Mouse (Mus musculus) embryonic facial prominence, embryonic 11.5 days (tissue): Measurements from ENCODE around the gene Pla2g2c. TPM values are rescaled to one million over a fixed set of nuclear protein-coding genes. Genes with fewer than 3 reads are reported as not detected.

Experiments
- ATAC-seq: fragments of 200-750 bp; cut with Nextera tagmentation; replicated peaks from 2 replicates; pipeline ENCODE4 v1.8.0; 2017; ENCODE audit warnings: low read depth; ENCODE audit not compliant: insufficient number of reproducible peaks, low FRiP score, low TSS enrichment
- DNase-seq: peaks from one replicate; pipeline ENCODE4 v3.0.0-alpha.2; 2015; ENCODE audit warnings: low spot score
- H3K27ac ChIP-seq: fragments of 300-500 bp; sonication (generic); replicated peaks from 2 replicates; pipeline ENCODE4 v1.5.1; 2014; ENCODE audit warnings: mild to moderate bottlenecking, low read depth, low read length, control low read depth
- H3K27me3 ChIP-seq: fragments of 300-500 bp; sonication (generic); 2 replicates; pipeline ENCODE4 v1.6.1; 2014; ENCODE audit warnings: mild to moderate bottlenecking, low read length, moderate library complexity, mixed read lengths; ENCODE audit not compliant: control insufficient read depth, insufficient read depth
- H3K36me3 ChIP-seq: fragments of 300-500 bp; sonication (generic); replicated peaks from 2 replicates; pipeline ENCODE4 v1.6.1; 2014; ENCODE audit warnings: low read depth, mild to moderate bottlenecking, low read length, moderate library complexity, mixed read lengths; ENCODE audit not compliant: control insufficient read depth, insufficient read depth
- H3K4me1 ChIP-seq: fragments of 300-500 bp; sonication (generic); 2 replicates; pipeline ENCODE4 v1.6.1; 2014; ENCODE audit warnings: low read length, mixed read lengths; ENCODE audit not compliant: control insufficient read depth, insufficient read depth
- H3K4me2 ChIP-seq: fragments of 300-500 bp; sonication (generic); 2 replicates; pipeline ENCODE4 v1.6.1; 2014; ENCODE audit warnings: low read depth, mild to moderate bottlenecking, control low read depth, low read length, moderate library complexity
- H3K4me3 ChIP-seq: fragments of 300-500 bp; sonication (generic); 2 replicates; pipeline ENCODE4 v1.5.1; 2014; ENCODE audit warnings: low read depth, low read length, control low read depth
- H3K9ac ChIP-seq: fragments of 300-500 bp; sonication (generic); replicated peaks from 2 replicates; pipeline ENCODE4 v1.6.1; 2014; ENCODE audit warnings: mild to moderate bottlenecking, control low read depth, low read length
- H3K9me3 ChIP-seq: fragments of 300-500 bp; sonication (generic); replicated peaks from 2 replicates; pipeline ENCODE4 v1.6.1; 2016; ENCODE audit warnings: mild to moderate bottlenecking, low read length, inconsistent platforms, mixed read lengths; ENCODE audit not compliant: control insufficient read depth
- WGBS: fragments of 180-500 bp; shearing (Covaris S2); extraction: QIAGEN DNeasy Blood & Tissue Kit; methylation state at CpG from one replicate; pipeline ENCODE4 v1.1.7; 2014; 5-methylcytosine and 5-hydroxymethylcytosine counted together
- polyA plus RNA-seq: library from polyadenylated mRNA; unstranded; fragments of >200 nt; fragmentation: Nextera tagmentation; extraction: Ambion mirVana; gene quantifications from 2 replicates; pipeline ENCODE4 v1.2.1, GENCODE M21; 2014

The Pla2g2c gene
- polyA plus RNA-seq, 1 experiment from 2014 or later: 0.48 TPM

DNA sequence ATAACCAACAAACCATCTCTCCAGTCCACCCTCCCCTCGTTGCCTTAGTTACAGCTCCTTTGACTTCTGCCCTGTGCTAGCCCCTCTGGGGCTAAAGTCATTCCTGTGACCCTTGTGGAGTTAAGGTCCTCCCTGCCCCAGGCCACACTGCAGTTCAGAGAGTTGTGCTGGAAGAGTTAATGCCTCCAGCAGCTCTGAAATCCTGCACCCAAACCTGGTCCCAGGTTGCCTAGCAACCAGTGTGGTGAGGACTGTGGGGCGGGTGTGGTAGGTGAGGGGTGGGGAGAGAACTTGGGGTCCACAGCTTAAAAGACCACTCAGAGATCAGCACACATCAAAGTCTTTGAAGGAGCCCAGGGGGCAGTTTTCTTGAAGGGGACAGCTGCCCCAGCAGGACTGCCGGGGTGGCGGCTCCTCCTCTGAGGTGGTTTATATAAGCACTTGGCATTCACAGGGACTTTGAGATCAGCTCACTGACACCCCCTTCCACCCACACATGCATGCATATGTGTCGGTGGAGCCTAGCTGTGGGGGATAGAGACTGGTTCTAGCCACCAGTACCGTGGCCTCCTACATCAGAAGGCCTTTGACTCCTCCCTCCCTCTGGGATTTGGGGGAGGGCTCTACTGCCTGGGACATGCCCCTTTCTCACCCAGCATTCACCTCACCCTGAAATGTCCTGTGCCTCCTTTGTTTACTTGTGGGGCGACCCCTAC is 14.7 kb downstream of the Pla2g2c start:
- Histone ChIP-seq H3K9me3 (no peaks in the 10 kb centered on the region), H3K4me3 (no peak overlapping the region), H3K4me2 (no peak overlapping the region), H3K27me3 (no peaks in the 10 kb centered on the region), H3K9ac (no peak overlapping the region), H3K36me3 (no peaks in the 10 kb centered on the region), H3K4me1 (peaks cover 4% of the 10 kb centered on the region), H3K27ac (no peak overlapping the region)
- WGBS: 8% methylated on average over 7 of the region's 7 CpGs
- DNase-seq (peak; percentile 64), ATAC-seq (no peak; the same call in 1 of the 2 replicates)

DNA sequence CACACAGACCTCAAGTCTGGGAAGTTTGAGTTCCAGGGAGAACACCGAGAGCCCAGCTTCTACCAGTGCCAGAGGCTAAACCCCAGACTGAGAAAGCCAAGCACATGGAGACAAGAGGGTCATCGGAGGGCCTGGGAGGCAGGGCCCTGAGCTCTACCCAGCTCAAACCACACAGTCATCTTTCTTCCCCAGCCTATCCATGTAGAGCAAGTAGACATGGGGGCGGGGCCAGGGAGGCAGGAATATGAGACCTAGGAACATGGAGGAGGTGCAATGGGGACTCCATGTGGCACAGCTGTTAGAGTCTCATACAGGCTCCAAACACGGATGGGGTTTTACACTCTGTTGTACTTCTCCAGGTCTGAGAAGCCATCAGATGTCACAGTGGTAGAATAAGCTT is 21.3 kb downstream of the Pla2g2c start:
- H3K27ac ChIP-seq: no peak overlapping the region
- no peak overlapping the region for H3K4me3 ChIP-seq
- peak; percentile 54 for DNase-seq
- H3K4me2 ChIP-seq: no peak overlapping the region
- peaks cover 3% of the 10 kb centered on the region; the same call in 1 of the 2 replicates for H3K4me1 ChIP-seq
- 65% methylated on average over 4 of the region's 4 CpGs for WGBS
- no peaks in the 10 kb centered on the region for H3K9me3 ChIP-seq
- no peaks in the 10 kb centered on the region for H3K36me3 ChIP-seq
- H3K27me3 ChIP-seq: no peaks in the 10 kb centered on the region
- ATAC-seq: peak; percentile 25; the same call in 1 of the 2 replicates
- H3K9ac ChIP-seq: no peak overlapping the region

DNA sequence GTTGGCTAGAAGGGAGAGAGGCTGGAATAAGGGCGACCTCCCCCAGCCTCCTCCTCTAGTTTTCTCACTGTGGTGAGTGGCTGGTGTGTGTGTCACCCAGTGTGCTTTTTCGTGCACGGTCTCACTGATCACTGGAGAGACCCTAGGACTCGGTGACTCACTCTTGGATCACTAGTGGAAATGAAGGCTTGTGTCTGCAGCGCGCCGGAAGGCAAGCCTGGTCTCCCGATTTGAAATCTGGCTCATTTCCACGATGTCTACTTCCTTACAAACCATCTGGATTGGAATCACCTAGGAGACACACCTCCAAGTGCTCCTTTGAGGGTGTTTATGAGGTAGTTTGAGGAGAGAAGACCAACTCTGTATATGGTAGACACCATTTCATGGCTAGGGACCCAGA is 22.3 kb downstream of the Pla2g2c start:
- DNase-seq (no peak), ATAC-seq (no peak)
- no peak overlapping the region for H3K4me2 ChIP-seq
- no peaks in the 10 kb centered on the region for H3K27me3 ChIP-seq
- H3K4me1 ChIP-seq: peaks cover 3% of the 10 kb centered on the region; the same call in 1 of the 2 replicates
- no peak overlapping the region for H3K4me3 ChIP-seq
- H3K9me3 ChIP-seq: no peaks in the 10 kb centered on the region
- WGBS: 88% methylated on average over 9 of the region's 9 CpGs
- no peak overlapping the region for H3K9ac ChIP-seq
- H3K27ac ChIP-seq: no peak overlapping the region
- H3K36me3 ChIP-seq: no peaks in the 10 kb centered on the region

DNA sequence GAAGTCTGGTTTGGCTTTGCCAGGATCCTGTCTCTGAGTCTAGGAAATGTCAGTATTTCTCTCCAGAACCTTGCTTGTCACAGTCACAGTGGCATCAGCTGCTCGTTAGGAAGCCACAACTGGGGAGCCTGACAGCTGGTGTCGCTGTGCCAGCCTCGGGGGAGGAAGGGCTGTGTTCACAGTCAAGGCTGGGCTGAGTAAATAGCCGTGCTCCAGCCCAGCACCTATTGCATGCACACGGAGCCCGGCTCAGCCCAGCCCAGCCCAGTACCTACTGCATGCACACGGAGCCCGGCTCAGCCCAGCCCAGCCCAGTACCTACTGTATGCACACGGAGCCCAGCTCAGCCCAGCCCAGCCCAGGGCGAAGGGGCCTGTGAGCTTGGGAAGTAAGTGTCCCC is 23.3 kb downstream of the Pla2g2c start:
- 71% methylated on average over 10 of the region's 10 CpGs for WGBS
- Histone ChIP-seq H3K9ac (no peak overlapping the region), H3K27me3 (no peaks in the 10 kb centered on the region), H3K36me3 (no peaks in the 10 kb centered on the region), H3K27ac (no peak overlapping the region), H3K4me1 (peaks cover 3% of the 10 kb centered on the region; the same call in 1 of the 2 replicates), H3K4me3 (no peak overlapping the region), H3K9me3 (no peaks in the 10 kb centered on the region), H3K4me2 (no peak overlapping the region)
- DNase-seq: no peak
- peak; percentile 76; the same call in 1 of the 2 replicates for ATAC-seq

DNA sequence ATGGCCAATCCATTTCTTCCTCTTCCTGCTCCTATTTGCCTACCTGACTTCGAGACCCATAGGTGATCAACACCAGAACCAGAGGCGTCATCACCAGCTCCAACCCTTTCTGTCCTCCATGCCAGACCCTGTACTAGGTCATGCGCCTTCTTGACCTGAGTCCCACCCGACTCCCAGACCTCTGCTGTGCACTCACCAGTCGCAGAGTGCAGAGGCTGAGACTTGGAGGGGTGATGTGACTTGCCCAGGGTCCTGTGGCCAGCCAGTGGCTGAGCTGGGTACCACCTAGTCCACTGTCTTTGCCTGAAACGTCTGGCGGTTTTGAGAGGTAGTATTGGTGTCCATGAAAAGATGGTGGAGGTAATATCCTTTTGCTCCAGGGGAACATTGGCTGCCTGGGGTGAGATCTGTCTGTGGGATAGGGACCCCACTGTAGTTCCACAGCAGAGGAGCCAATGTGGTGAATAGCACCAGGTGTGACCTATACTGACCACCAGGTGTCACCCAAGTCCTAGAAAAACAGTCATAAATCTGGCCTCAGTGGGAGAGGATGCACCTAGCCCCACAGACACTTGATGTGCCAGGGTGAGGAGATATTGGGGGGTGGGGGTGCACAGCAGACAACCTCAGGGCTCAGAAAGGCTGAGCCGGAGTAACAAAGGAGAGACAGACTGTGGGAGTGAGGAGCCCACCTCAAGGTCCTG is 23.9 kb downstream of the Pla2g2c start:
- 52% methylated on average over 8 of the region's 8 CpGs for WGBS
- ATAC-seq: 0 out of 2 replicates have a peak, but pooled peaks have one; percentile 31

DNA sequence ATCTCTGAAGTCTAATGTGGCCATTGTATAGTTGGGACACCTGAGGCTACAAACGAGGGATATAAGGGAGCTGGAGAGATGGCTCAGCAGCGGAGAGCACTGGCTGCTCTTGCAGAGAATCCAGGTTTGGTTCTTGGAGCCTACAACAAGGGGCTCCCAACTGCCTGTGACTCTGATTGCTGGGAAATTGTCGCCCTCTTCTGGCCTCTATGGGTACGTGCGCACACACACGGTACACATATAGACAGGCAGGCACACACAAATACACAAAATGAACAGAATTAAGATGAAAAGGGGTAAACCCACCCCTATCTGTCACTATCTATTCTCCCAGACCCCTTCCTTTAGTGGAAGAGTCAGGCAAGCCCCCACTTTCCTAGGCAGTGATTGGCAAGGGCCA is 28.0 kb downstream of the Pla2g2c start:
- WGBS: 93% methylated on average over 6 of the region's 6 CpGs

More for the DNA sequence above, 23.9 kb downstream of the Pla2g2c start:
- no peaks in the 10 kb centered on the region for H3K27me3 ChIP-seq
- H3K36me3 ChIP-seq: no peaks in the 10 kb centered on the region
- peaks cover 3% of the 10 kb centered on the region; the same call in 1 of the 2 replicates for H3K4me1 ChIP-seq
- H3K9ac ChIP-seq: no peak overlapping the region
- no peak overlapping the region for H3K27ac ChIP-seq
- H3K4me2 ChIP-seq: no peak overlapping the region
- DNase-seq: peak; percentile 67
- no peaks in the 10 kb centered on the region for H3K9me3 ChIP-seq
- H3K4me3 ChIP-seq: no peak overlapping the region

DNA sequence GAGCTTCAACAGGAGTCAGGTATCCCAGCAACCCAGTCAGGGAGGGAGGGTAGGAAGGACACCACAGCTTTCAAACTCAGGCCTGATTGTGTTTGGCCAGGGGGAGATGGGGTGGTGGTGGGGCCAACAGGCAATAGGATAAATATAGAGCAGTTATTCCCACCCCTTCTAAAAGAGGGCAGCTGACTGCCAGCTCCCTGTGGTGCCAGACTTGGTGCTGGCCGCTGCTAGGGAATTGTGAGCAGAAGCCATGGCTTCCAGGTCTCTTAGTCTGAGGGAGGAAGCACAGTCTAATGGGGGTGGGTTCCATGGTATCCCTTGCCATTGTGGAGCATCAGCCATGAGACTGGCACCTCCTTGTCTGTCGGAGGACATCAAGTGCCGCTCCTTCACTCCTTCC is 29.0 kb downstream of the Pla2g2c start:
- DNase-seq: no peak
- Histone ChIP-seq H3K4me2 (no peak overlapping the region), H3K27me3 (no peaks in the 10 kb centered on the region), H3K9me3 (no peaks in the 10 kb centered on the region), H3K4me1 (no peaks in the 10 kb centered on the region), H3K9ac (no peak overlapping the region), H3K27ac (no peak overlapping the region), H3K4me3 (no peak overlapping the region), H3K36me3 (no peaks in the 10 kb centered on the region)
- 90% methylated on average over 3 of the region's 3 CpGs for WGBS
- no peak for ATAC-seq

More for the DNA sequence above, 28.0 kb downstream of the Pla2g2c start:
- H3K9ac ChIP-seq: no peak overlapping the region
- no peaks in the 10 kb centered on the region for H3K27me3 ChIP-seq
- no peak for DNase-seq
- no peak overlapping the region for H3K4me2 ChIP-seq
- no peak overlapping the region for H3K27ac ChIP-seq
- H3K4me1 ChIP-seq: no peaks in the 10 kb centered on the region
- ATAC-seq: no peak
- H3K4me3 ChIP-seq: no peak overlapping the region
- H3K9me3 ChIP-seq: no peaks in the 10 kb centered on the region
- H3K36me3 ChIP-seq: no peaks in the 10 kb centered on the region

DNA sequence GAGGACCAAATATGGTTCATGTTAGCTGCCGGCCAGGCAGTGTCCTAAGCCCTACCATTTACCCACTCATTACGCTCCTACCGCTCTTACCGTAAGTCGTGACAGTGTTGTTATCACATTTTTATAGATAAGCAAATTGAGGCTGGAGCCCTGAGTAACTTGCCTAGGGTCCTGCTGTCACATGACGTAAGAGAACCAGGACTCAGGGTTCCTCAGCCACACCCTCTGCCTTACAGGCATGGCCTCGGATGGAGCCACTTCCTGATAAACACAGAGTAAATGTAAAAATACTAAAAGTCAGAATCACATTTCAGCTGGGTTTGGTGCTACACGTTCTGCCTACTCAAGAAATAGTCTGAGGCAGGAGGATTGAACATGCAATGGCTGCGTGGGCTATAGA is 29.8 kb downstream of the Pla2g2c start:
- Histone ChIP-seq H3K36me3 (no peaks in the 10 kb centered on the region), H3K4me3 (no peak overlapping the region), H3K9me3 (no peaks in the 10 kb centered on the region), H3K27ac (no peak overlapping the region), H3K27me3 (no peaks in the 10 kb centered on the region), H3K9ac (no peak overlapping the region), H3K4me2 (no peak overlapping the region), H3K4me1 (no peaks in the 10 kb centered on the region)
- WGBS: 85% methylated on average over 9 of the region's 9 CpGs
- ATAC-seq: no peak
- no peak for DNase-seq
